Mouse (Mus musculus) erythroblast, embryonic 14.5 days (primary cell): ENCODE data around the gene Ccdc83.

Experiments used
- GATA1 ChIP-seq: IDR thresholded peaks from 2 replicates; pipeline ENCODE4 v1.6.1; 2012; ENCODE audit warnings: low read length, inconsistent platforms, mixed read lengths
- TAL1 ChIP-seq: IDR thresholded peaks from 3 replicates; pipeline ENCODE4 v1.6.1; 2012; ENCODE audit warnings: low read length, inconsistent platforms, mixed read lengths

GRCm38 (mm10) chr7:90218122-90218521 lies 47.5 kb downstream of the Ccdc83 start:
- TF ChIP-seq GATA1 (no peak), TAL1 (no peak)
